Mouse (Mus musculus) MEL (cell line): ENCODE results near the gene Cgnl1. TPM values are rescaled to one million over a fixed set of nuclear protein-coding genes. Genes with fewer than 3 reads are reported as not detected.

Source experiments
- DNase-seq: peaks from one replicate; pipeline ENCODE4 v3.0.0; 2011; ENCODE audit warnings: low read depth, low spot score
- H3K27ac ChIP-seq: 2 replicates; pipeline ENCODE4 v1.5.1; 2012; ENCODE audit warnings: low read depth, mild to moderate bottlenecking, control low read depth, low read length, moderate library complexity; ENCODE audit not compliant: control insufficient read depth
- H3K27me3 ChIP-seq, 2 experiments: fragments of 150-350 bp in 1 of 2; sonication (generic) in 1 of 2; 2 replicates each; pipeline ENCODE4 v1.6.1; 2012; ENCODE audit warnings: low read length in 2 of 2, mild to moderate bottlenecking in 2 of 2, improper control_type of control experiment in 1 of 2, moderate library complexity in 1 of 2; ENCODE audit not compliant: insufficient read depth in 2 of 2, control insufficient read depth in 1 of 2
- H3K36me3 ChIP-seq, 2 experiments: 2 replicates each; pipeline ENCODE4 v1.6.1; 2012 to 2014; ENCODE audit warnings: low read length in 2 of 2, improper control_type of control experiment in 1 of 2, inconsistent platforms in 1 of 2, mild to moderate bottlenecking in 1 of 2; ENCODE audit not compliant: insufficient read depth in 2 of 2, control insufficient read depth in 1 of 2
- H3K4me1 ChIP-seq, 2 experiments: fragments of 150-350 bp in 1 of 2; sonication (generic) in 1 of 2; 2 replicates each; pipeline ENCODE4 v1.6.1; 2012; ENCODE audit warnings: low read length in 2 of 2, improper control_type of control experiment in 1 of 2, mild to moderate bottlenecking in 1 of 2; ENCODE audit not compliant: insufficient read depth in 2 of 2, control insufficient read depth in 1 of 2
- H3K4me3 ChIP-seq, 2 experiments: fragments of 150-350 bp in 1 of 2; sonication (generic) in 1 of 2; 2 replicates each; pipeline ENCODE4 v1.5.1; 2012; ENCODE audit warnings: low read depth in 2 of 2, low read length in 2 of 2, mild to moderate bottlenecking in 2 of 2, moderate library complexity in 2 of 2, control low read depth in 1 of 2, improper control_type of control experiment in 1 of 2; ENCODE audit not compliant: control insufficient read depth in 1 of 2, insufficient read depth in 1 of 2
- H3K79me2 ChIP-seq: 2 replicates; pipeline ENCODE4 v1.6.1; 2012; ENCODE audit warnings: mild to moderate bottlenecking, low read length, moderate library complexity; ENCODE audit not compliant: control insufficient read depth, poor library complexity, insufficient read depth
- H3K9ac ChIP-seq: 2 replicates; pipeline ENCODE4 v1.6.1; 2012; ENCODE audit warnings: low read depth, mild to moderate bottlenecking, control low read depth, low read length, moderate library complexity; ENCODE audit not compliant: control insufficient read depth, poor library complexity, severe bottlenecking
- H3K9me3 ChIP-seq: fragments of 150-350 bp; sonication (generic); replicated peaks from 2 replicates; pipeline ENCODE4 v1.6.1; 2012; ENCODE audit warnings: mild to moderate bottlenecking, low read length, improper control_type of control experiment, moderate library complexity; ENCODE audit not compliant: insufficient read depth
- BHLHE40 ChIP-seq: IDR thresholded peaks from 2 replicates; pipeline ENCODE4 v1.6.1; 2012; ENCODE audit warnings: low read depth, mild to moderate bottlenecking, inconsistent platforms, low read length, improper control_type of control experiment, borderline replicate concordance
- CHD1 ChIP-seq: IDR thresholded peaks from 2 replicates; pipeline ENCODE4 v1.6.1; 2012; ENCODE audit warnings: low read depth, mild to moderate bottlenecking, inconsistent platforms, low read length, improper control_type of control experiment
- CHD2 ChIP-seq: IDR thresholded peaks from 2 replicates; pipeline ENCODE4 v1.6.1; 2011; ENCODE audit warnings: low read length, improper control_type of control experiment
- CTCF ChIP-seq, 3 experiments: IDR thresholded peaks in 2 of 3; conservative IDR thresholded peaks in 1 of 3; 2 replicates each; pipeline ENCODE4 v1.5.1; 2011 to 2012; ENCODE audit warnings: low read length in 3 of 3, low read depth in 2 of 3, mild to moderate bottlenecking in 2 of 3, improper control_type of control experiment in 1 of 3, inconsistent platforms in 1 of 3, mixed read lengths in 1 of 3, moderate library complexity in 1 of 3; ENCODE audit not compliant: control insufficient read depth in 1 of 3, insufficient read depth in 1 of 3, poor library complexity in 1 of 3, severe bottlenecking in 1 of 3
- E2F4 ChIP-seq: IDR thresholded peaks from 2 replicates; pipeline ENCODE4 v1.6.1; 2011; ENCODE audit warnings: low read depth, low read length, improper control_type of control experiment, borderline replicate concordance
- ELF1 ChIP-seq: IDR thresholded peaks from 2 replicates; pipeline ENCODE4 v1.6.1; 2014; ENCODE audit warnings: low read depth, mild to moderate bottlenecking, inconsistent platforms, low read length, improper control_type of control experiment, moderate library complexity
- EP300 ChIP-seq, 2 experiments: IDR thresholded peaks; 2 replicates each; pipeline ENCODE4 v1.6.1; 2011; ENCODE audit warnings: improper control_type of control experiment in 2 of 2, low read length in 2 of 2, low read depth in 1 of 2, mild to moderate bottlenecking in 1 of 2
- ETS1 ChIP-seq: IDR thresholded peaks from 2 replicates; pipeline ENCODE4 v1.6.1; 2012; ENCODE audit warnings: low read depth, mild to moderate bottlenecking, inconsistent platforms, low read length, improper control_type of control experiment, moderate library complexity
- GABPA ChIP-seq: IDR thresholded peaks from 2 replicates; pipeline ENCODE4 v1.6.1; 2012; ENCODE audit warnings: low read depth, mild to moderate bottlenecking, inconsistent platforms, low read length, improper control_type of control experiment, moderate library complexity
- GATA1 ChIP-seq: IDR thresholded peaks from 2 replicates; pipeline ENCODE4 v1.6.1; 2011; ENCODE audit warnings: low read depth, low read length, improper control_type of control experiment
- HCFC1 ChIP-seq: IDR thresholded peaks from 2 replicates; pipeline ENCODE4 v1.6.1; 2012; ENCODE audit warnings: low read depth, mild to moderate bottlenecking, inconsistent platforms, low read length, improper control_type of control experiment, moderate library complexity
- JUND ChIP-seq: IDR thresholded peaks from 2 replicates; pipeline ENCODE4 v1.6.1; 2011; ENCODE audit warnings: low read depth, mild to moderate bottlenecking, improper control_type of control experiment, low read length
- MAX ChIP-seq: IDR thresholded peaks from 2 replicates; pipeline ENCODE4 v1.6.1; 2011; ENCODE audit warnings: low read length, improper control_type of control experiment
- MAZ ChIP-seq: IDR thresholded peaks from 2 replicates; pipeline ENCODE4 v1.6.1; 2012; ENCODE audit warnings: low read depth, mild to moderate bottlenecking, inconsistent platforms, low read length, improper control_type of control experiment
- NRF1 ChIP-seq: IDR thresholded peaks from 2 replicates; pipeline ENCODE4 v1.6.1; 2014; ENCODE audit warnings: low read depth, mild to moderate bottlenecking, inconsistent platforms, low read length, improper control_type of control experiment, moderate library complexity; ENCODE audit not compliant: poor library complexity, insufficient read depth, severe bottlenecking
- POLR2A ChIP-seq, 2 experiments: IDR thresholded peaks; 2 replicates each; pipeline ENCODE4 v1.6.1; 2011 to 2012; ENCODE audit warnings: low read length in 2 of 2, mild to moderate bottlenecking in 2 of 2, control low read depth in 1 of 2, improper control_type of control experiment in 1 of 2, low read depth in 1 of 2, moderate library complexity in 1 of 2; ENCODE audit not compliant: control insufficient read depth in 1 of 2, insufficient read depth in 1 of 2, poor library complexity in 1 of 2
- POLR2AphosphoS5 ChIP-seq: IDR thresholded peaks from 2 replicates; pipeline ENCODE4 v1.6.1; 2012; ENCODE audit warnings: low read depth, borderline replicate concordance, mild to moderate bottlenecking, inconsistent platforms, low read length, moderate library complexity, mixed read lengths
- RAD21 ChIP-seq: IDR thresholded peaks from 2 replicates; pipeline ENCODE4 v1.6.1; 2011; ENCODE audit warnings: mild to moderate bottlenecking, low read depth, low read length, improper control_type of control experiment
- RCOR1 ChIP-seq: IDR thresholded peaks from 2 replicates; pipeline ENCODE4 v1.6.1; 2012; ENCODE audit warnings: low read depth, mild to moderate bottlenecking, inconsistent platforms, low read length, improper control_type of control experiment
- SIN3A ChIP-seq: IDR thresholded peaks from 2 replicates; pipeline ENCODE4 v1.6.1; 2012; ENCODE audit warnings: low read length, improper control_type of control experiment, inconsistent platforms
- SMC3 ChIP-seq: IDR thresholded peaks from 2 replicates; pipeline ENCODE4 v1.6.1; 2011; ENCODE audit warnings: low read depth, low read length, improper control_type of control experiment
- TAL1 ChIP-seq: IDR thresholded peaks from 2 replicates; pipeline ENCODE4 v1.6.1; 2012; ENCODE audit warnings: mild to moderate bottlenecking, inconsistent platforms, low read length, moderate library complexity, mixed read lengths
- TBP ChIP-seq: IDR thresholded peaks from 2 replicates; pipeline ENCODE4 v1.8.0; 2011; ENCODE audit warnings: low read depth, low read length, improper control_type of control experiment
- TCF12 ChIP-seq: IDR thresholded peaks from 2 replicates; pipeline ENCODE4 v1.6.1; 2014; ENCODE audit warnings: low read depth, mild to moderate bottlenecking, inconsistent platforms, low read length, improper control_type of control experiment, moderate library complexity
- USF1 ChIP-seq: IDR thresholded peaks from 2 replicates; pipeline ENCODE4 v1.6.1; 2014; ENCODE audit warnings: low read depth, mild to moderate bottlenecking, inconsistent platforms, low read length, improper control_type of control experiment, moderate library complexity
- USF2 ChIP-seq, 2 experiments: IDR thresholded peaks; 2 replicates each; pipeline ENCODE4 v1.6.1; 2011 to 2012; ENCODE audit warnings: improper control_type of control experiment in 2 of 2, low read length in 2 of 2, borderline replicate concordance in 1 of 2, inconsistent platforms in 1 of 2, low read depth in 1 of 2, mild to moderate bottlenecking in 1 of 2; ENCODE audit not compliant: insufficient read depth in 1 of 2
- ZC3H11A ChIP-seq: IDR thresholded peaks from 2 replicates; pipeline ENCODE4 v1.6.1; 2012; ENCODE audit warnings: low read depth, mild to moderate bottlenecking, inconsistent platforms, low read length, improper control_type of control experiment
- ZKSCAN1 ChIP-seq: IDR thresholded peaks from 2 replicates; pipeline ENCODE4 v1.6.1; 2012; ENCODE audit warnings: low read depth, mild to moderate bottlenecking, inconsistent platforms, low read length, improper control_type of control experiment, moderate library complexity
- ZMIZ1 ChIP-seq: IDR thresholded peaks from 2 replicates; pipeline ENCODE4 v1.6.1; 2012; ENCODE audit warnings: low read depth, mild to moderate bottlenecking, inconsistent platforms, low read length, improper control_type of control experiment, moderate library complexity
- polyA plus RNA-seq, 2 experiments: library from polyadenylated mRNA; stranded (reverse) in 1 of 2; unstranded in 1 of 2; fragments of >175 nt in 1 of 2; fragments of >200 nt in 1 of 2; gene quantifications; 2 replicates each; pipeline versions ENCODE4 v1.2.1 to v1.2.4; 2012; ENCODE audit warnings: low replicate concordance in 2 of 2, low read depth in 1 of 2; ENCODE audit not compliant: insufficient read length in 2 of 2, insufficient read depth in 1 of 2, missing spikeins in 1 of 2
- total RNA-seq: library from RNA; depleted of rRNA; stranded (reverse); fragments of 300-350 nt; gene quantifications from 2 replicates; pipeline ENCODE4 v1.2.3, GENCODE M21; 2012

Gene Cgnl1
- total and polyA plus RNA-seq, 3 experiments = 0.19 to 0.70 TPM; not detected in 1

DNA sequence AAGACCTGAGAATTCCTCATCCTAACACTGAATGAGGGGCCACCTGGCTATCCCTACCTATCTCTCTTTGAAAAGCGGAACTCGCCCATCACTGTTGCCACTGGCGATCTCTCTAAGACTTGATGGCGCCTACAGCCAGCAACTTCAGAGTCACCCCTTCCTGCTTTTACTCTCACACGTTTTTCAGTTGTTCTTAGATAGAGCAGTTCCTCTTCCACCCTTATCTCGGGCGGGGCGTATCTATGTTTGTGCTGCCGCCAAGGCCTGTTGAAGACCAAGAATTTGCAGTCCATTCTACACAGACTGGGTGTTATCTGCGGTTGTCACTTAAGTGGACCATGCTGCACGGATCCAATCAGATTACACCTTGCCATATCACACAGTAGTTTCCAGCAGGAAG is 62.2 kb downstream of the Cgnl1 start (continued):
- TF ChIP-seq NRF1 (no peak), RCOR1 (peak; percentile 85), ZKSCAN1 (no peak), HCFC1 (peak; percentile 52; the same call in 1 of the 2 replicates), POLR2A (IDR thresholded peaks at IDR 0.05; ENCODE audit: control insufficient read depth in 1 of 2, insufficient read depth in 1 of 2, low read depth in 1 of 2, low read length in 2 of 2, poor library complexity in 1 of 2) (0 out of 4 replicates have a peak, but pooled peaks of 1 of the 2 experiments have one; percentile 16), TBP (peak; percentile 36), CTCF (IDR thresholded peaks at IDR 0.05 in 2 of 3, conservative IDR thresholded peaks at IDR 0.05 in 1 of 3; ENCODE audit: control insufficient read depth in 1 of 3, insufficient read depth in 1 of 3, low read depth in 2 of 3, low read length in 3 of 3, poor library complexity in 1 of 3, severe bottlenecking in 1 of 3) (no peak), ZMIZ1 (no peak)

DNA sequence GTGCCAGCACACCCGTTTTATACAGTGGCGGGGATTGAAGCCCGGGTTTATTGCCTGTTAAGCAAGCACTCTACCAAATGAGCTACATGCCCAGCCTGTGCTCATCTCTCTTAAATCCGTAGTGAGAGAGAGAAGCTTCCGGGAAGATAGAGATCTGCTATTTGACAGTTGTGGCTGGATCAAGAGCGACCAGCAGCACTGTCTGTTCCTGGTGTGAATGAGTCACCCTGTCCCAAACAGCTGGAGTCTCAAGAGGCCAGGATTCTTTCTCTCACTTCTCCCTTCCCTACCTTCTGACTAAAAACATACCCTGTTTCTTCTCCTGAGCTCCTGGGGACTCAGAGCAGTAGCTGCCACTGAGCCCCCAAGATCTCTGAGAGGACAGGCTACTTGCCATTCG is 63.4 kb downstream of the Cgnl1 start:
- no peaks in the 10 kb centered on the region for H3K79me2 ChIP-seq
- peaks cover 14 to 37% of the 10 kb centered on the region in 2 experiments for H3K4me1 ChIP-seq
- peak overlapping the region; percentile 79 for H3K27ac ChIP-seq
- H3K9ac ChIP-seq = peak overlapping the region; percentile 25
- no peaks in the 10 kb centered on the region for H3K9me3 ChIP-seq
- peak; percentile 79 for DNase-seq
- no peaks in the 10 kb centered on the region for H3K27me3 ChIP-seq
- H3K36me3 ChIP-seq = peaks cover 0 to 20% of the 10 kb centered on the region in 2 experiments; a peak in 2 of 4 replicates
- no peak for TF ChIP-seq USF1
- no peak for TF ChIP-seq CHD1
- TF ChIP-seq GATA1 = peak; percentile 74
- TF ChIP-seq CHD2 = no peak
- peak; percentile 73; the same call in 1 of the 2 replicates for TF ChIP-seq JUND
- peak; percentile 11; the same call in 1 of the 2 replicates for TF ChIP-seq TCF12
- no peak for TF ChIP-seq SMC3
- no peak for TF ChIP-seq ELF1
- TF ChIP-seq GABPA = no peak
- no peak for TF ChIP-seq POLR2AphosphoS5
- TF ChIP-seq TBP = 0 out of 2 replicates have a peak, but pooled peaks have one; percentile 43
- no peak for TF ChIP-seq HCFC1
- no peak for TF ChIP-seq ZC3H11A
- TF ChIP-seq CTCF (IDR thresholded peaks at IDR 0.05 in 2 of 3, conservative IDR thresholded peaks at IDR 0.05 in 1 of 3; ENCODE audit: control insufficient read depth in 1 of 3, insufficient read depth in 1 of 3, low read depth in 2 of 3, low read length in 3 of 3, poor library complexity in 1 of 3, severe bottlenecking in 1 of 3) = no peak
- no peak for TF ChIP-seq BHLHE40
- TF ChIP-seq SIN3A = peak; percentile 43
- peak; percentile 67 to 73 for TF ChIP-seq EP300 (IDR thresholded peaks at IDR 0.05; ENCODE audit: low read depth in 1 of 2, low read length in 2 of 2)
- 0 out of 4 replicates have a peak, but pooled peaks of 1 of the 2 experiments have one; percentile 27 for TF ChIP-seq POLR2A (IDR thresholded peaks at IDR 0.05; ENCODE audit: control insufficient read depth in 1 of 2, insufficient read depth in 1 of 2, low read depth in 1 of 2, low read length in 2 of 2, poor library complexity in 1 of 2)
- peak; percentile 94 for TF ChIP-seq ETS1
- TF ChIP-seq MAX = no peak
- TF ChIP-seq RCOR1 = no peak
- TF ChIP-seq E2F4 = no peak
- TF ChIP-seq ZKSCAN1 = no peak
- TF ChIP-seq TAL1 = 0 out of 2 replicates have a peak, but pooled peaks have one; percentile 18
- no peak for TF ChIP-seq MAZ
- TF ChIP-seq RAD21 = no peak
- no peak for TF ChIP-seq USF2 (IDR thresholded peaks at IDR 0.05; ENCODE audit: borderline replicate concordance in 1 of 2, insufficient read depth in 1 of 2, low read depth in 1 of 2, low read length in 2 of 2)
- no peak overlapping the region for H3K4me3 ChIP-seq
